Mouse (Mus musculus) MEL (cell line): Measurements from ENCODE around the gene Aurka. TPM values are rescaled to one million over a fixed set of nuclear protein-coding genes. Genes with fewer than 3 reads are reported as not detected.

Experiments
- DNase-seq: peaks from one replicate; pipeline ENCODE4 v3.0.0; 2011; ENCODE audit warnings: low read depth, low spot score
- H3K27ac ChIP-seq: 2 replicates; pipeline ENCODE4 v1.5.1; 2012; ENCODE audit warnings: low read depth, mild to moderate bottlenecking, control low read depth, low read length, moderate library complexity; ENCODE audit not compliant: control insufficient read depth
- H3K27me3 ChIP-seq, 2 experiments: fragments of 150-350 bp in 1 of 2; sonication (generic) in 1 of 2; 2 replicates each; pipeline ENCODE4 v1.6.1; 2012; ENCODE audit warnings: low read length in 2 of 2, mild to moderate bottlenecking in 2 of 2, improper control_type of control experiment in 1 of 2, moderate library complexity in 1 of 2; ENCODE audit not compliant: insufficient read depth in 2 of 2, control insufficient read depth in 1 of 2
- H3K36me3 ChIP-seq, 2 experiments: 2 replicates each; pipeline ENCODE4 v1.6.1; 2012 to 2014; ENCODE audit warnings: low read length in 2 of 2, improper control_type of control experiment in 1 of 2, inconsistent platforms in 1 of 2, mild to moderate bottlenecking in 1 of 2; ENCODE audit not compliant: insufficient read depth in 2 of 2, control insufficient read depth in 1 of 2
- H3K4me1 ChIP-seq, 2 experiments: fragments of 150-350 bp in 1 of 2; sonication (generic) in 1 of 2; 2 replicates each; pipeline ENCODE4 v1.6.1; 2012; ENCODE audit warnings: low read length in 2 of 2, improper control_type of control experiment in 1 of 2, mild to moderate bottlenecking in 1 of 2; ENCODE audit not compliant: insufficient read depth in 2 of 2, control insufficient read depth in 1 of 2
- H3K4me3 ChIP-seq, 2 experiments: fragments of 150-350 bp in 1 of 2; sonication (generic) in 1 of 2; 2 replicates each; pipeline ENCODE4 v1.5.1; 2012; ENCODE audit warnings: low read depth in 2 of 2, low read length in 2 of 2, mild to moderate bottlenecking in 2 of 2, moderate library complexity in 2 of 2, control low read depth in 1 of 2, improper control_type of control experiment in 1 of 2; ENCODE audit not compliant: control insufficient read depth in 1 of 2, insufficient read depth in 1 of 2
- H3K79me2 ChIP-seq: 2 replicates; pipeline ENCODE4 v1.6.1; 2012; ENCODE audit warnings: mild to moderate bottlenecking, low read length, moderate library complexity; ENCODE audit not compliant: control insufficient read depth, poor library complexity, insufficient read depth
- H3K9ac ChIP-seq: 2 replicates; pipeline ENCODE4 v1.6.1; 2012; ENCODE audit warnings: low read depth, mild to moderate bottlenecking, control low read depth, low read length, moderate library complexity; ENCODE audit not compliant: control insufficient read depth, poor library complexity, severe bottlenecking
- H3K9me3 ChIP-seq: fragments of 150-350 bp; sonication (generic); replicated peaks from 2 replicates; pipeline ENCODE4 v1.6.1; 2012; ENCODE audit warnings: mild to moderate bottlenecking, low read length, improper control_type of control experiment, moderate library complexity; ENCODE audit not compliant: insufficient read depth
- CHD1 ChIP-seq: IDR thresholded peaks from 2 replicates; pipeline ENCODE4 v1.6.1; 2012; ENCODE audit warnings: low read depth, mild to moderate bottlenecking, inconsistent platforms, low read length, improper control_type of control experiment
- E2F4 ChIP-seq: IDR thresholded peaks from 2 replicates; pipeline ENCODE4 v1.6.1; 2011; ENCODE audit warnings: low read depth, low read length, improper control_type of control experiment, borderline replicate concordance
- GABPA ChIP-seq: IDR thresholded peaks from 2 replicates; pipeline ENCODE4 v1.6.1; 2012; ENCODE audit warnings: low read depth, mild to moderate bottlenecking, inconsistent platforms, low read length, improper control_type of control experiment, moderate library complexity
- GATA1 ChIP-seq: IDR thresholded peaks from 2 replicates; pipeline ENCODE4 v1.6.1; 2011; ENCODE audit warnings: low read depth, low read length, improper control_type of control experiment
- HCFC1 ChIP-seq: IDR thresholded peaks from 2 replicates; pipeline ENCODE4 v1.6.1; 2012; ENCODE audit warnings: low read depth, mild to moderate bottlenecking, inconsistent platforms, low read length, improper control_type of control experiment, moderate library complexity
- JUND ChIP-seq: IDR thresholded peaks from 2 replicates; pipeline ENCODE4 v1.6.1; 2011; ENCODE audit warnings: low read depth, mild to moderate bottlenecking, improper control_type of control experiment, low read length
- MEF2A ChIP-seq: IDR thresholded peaks from 2 replicates; pipeline ENCODE4 v1.6.1; 2014; ENCODE audit warnings: low read depth, mild to moderate bottlenecking, inconsistent platforms, low read length, improper control_type of control experiment; ENCODE audit not compliant: poor library complexity, insufficient replicate concordance, severe bottlenecking; ENCODE audit errors: extremely low read depth
- MXI1 ChIP-seq: IDR thresholded peaks from 2 replicates; pipeline ENCODE4 v1.6.1; 2011; ENCODE audit warnings: mild to moderate bottlenecking, low read depth, low read length, improper control_type of control experiment
- POLR2A ChIP-seq, 2 experiments: IDR thresholded peaks; 2 replicates each; pipeline ENCODE4 v1.6.1; 2011 to 2012; ENCODE audit warnings: low read length in 2 of 2, mild to moderate bottlenecking in 2 of 2, control low read depth in 1 of 2, improper control_type of control experiment in 1 of 2, low read depth in 1 of 2, moderate library complexity in 1 of 2; ENCODE audit not compliant: control insufficient read depth in 1 of 2, insufficient read depth in 1 of 2, poor library complexity in 1 of 2
- POLR2AphosphoS2 ChIP-seq: IDR thresholded peaks from 2 replicates; pipeline ENCODE4 v1.6.1; 2011; ENCODE audit warnings: low read length, improper control_type of control experiment
- RCOR1 ChIP-seq: IDR thresholded peaks from 2 replicates; pipeline ENCODE4 v1.6.1; 2012; ENCODE audit warnings: low read depth, mild to moderate bottlenecking, inconsistent platforms, low read length, improper control_type of control experiment
- SIN3A ChIP-seq: IDR thresholded peaks from 2 replicates; pipeline ENCODE4 v1.6.1; 2012; ENCODE audit warnings: low read length, improper control_type of control experiment, inconsistent platforms
- TBP ChIP-seq: IDR thresholded peaks from 2 replicates; pipeline ENCODE4 v1.8.0; 2011; ENCODE audit warnings: low read depth, low read length, improper control_type of control experiment
- ZC3H11A ChIP-seq: IDR thresholded peaks from 2 replicates; pipeline ENCODE4 v1.6.1; 2012; ENCODE audit warnings: low read depth, mild to moderate bottlenecking, inconsistent platforms, low read length, improper control_type of control experiment
- ZKSCAN1 ChIP-seq: IDR thresholded peaks from 2 replicates; pipeline ENCODE4 v1.6.1; 2012; ENCODE audit warnings: low read depth, mild to moderate bottlenecking, inconsistent platforms, low read length, improper control_type of control experiment, moderate library complexity
- ZMIZ1 ChIP-seq: IDR thresholded peaks from 2 replicates; pipeline ENCODE4 v1.6.1; 2012; ENCODE audit warnings: low read depth, mild to moderate bottlenecking, inconsistent platforms, low read length, improper control_type of control experiment, moderate library complexity
- ZNF384 ChIP-seq: IDR thresholded peaks from 2 replicates; pipeline ENCODE4 v1.6.1; 2012; ENCODE audit warnings: low read depth, mild to moderate bottlenecking, inconsistent platforms, low read length, improper control_type of control experiment
- polyA plus RNA-seq, 2 experiments: library from polyadenylated mRNA; stranded (reverse) in 1 of 2; unstranded in 1 of 2; fragments of >175 nt in 1 of 2; fragments of >200 nt in 1 of 2; gene quantifications; 2 replicates each; pipeline versions ENCODE4 v1.2.1 to v1.2.4; 2012; ENCODE audit warnings: low replicate concordance in 2 of 2, low read depth in 1 of 2; ENCODE audit not compliant: insufficient read length in 2 of 2, insufficient read depth in 1 of 2, missing spikeins in 1 of 2
- total RNA-seq: library from RNA; depleted of rRNA; stranded (reverse); fragments of 300-350 nt; gene quantifications from 2 replicates; pipeline ENCODE4 v1.2.3, GENCODE M21; 2012

Gene Aurka
- total and polyA plus RNA-seq, 3 experiments = 110 to 236 (median 150) TPM

GRCm38 (mm10) chr2:172353218-172353617 lies 17.1 kb downstream of the Aurka start:
- Histone ChIP-seq H3K4me3 (no peak overlapping the region), H3K4me1 (peaks cover 0 to 11% of the 10 kb centered on the region in 2 experiments; a peak in 3 of 4 replicates), H3K9me3 (no peaks in the 10 kb centered on the region)
- TF ChIP-seq E2F4 = no peak
- TF ChIP-seq HCFC1 = no peak
- no peak for TF ChIP-seq GATA1
- TF ChIP-seq POLR2A (IDR thresholded peaks at IDR 0.05; ENCODE audit: control insufficient read depth in 1 of 2, insufficient read depth in 1 of 2, low read depth in 1 of 2, low read length in 2 of 2, poor library complexity in 1 of 2) = no peak
- TF ChIP-seq GABPA = no peak
- no peak for TF ChIP-seq ZNF384
- no peak for TF ChIP-seq MXI1
- TF ChIP-seq ZC3H11A = no peak
- TF ChIP-seq, all 39 proteins: peak for 0
- H3K36me3 ChIP-seq = peaks cover 8 to 9% of the 10 kb centered on the region in 2 experiments
- no peaks in the 10 kb centered on the region for H3K79me2 ChIP-seq
- DNase-seq = no peak
- no peaks in the 10 kb centered on the region for H3K27me3 ChIP-seq
- no peak overlapping the region for H3K9ac ChIP-seq
- no peak overlapping the region for H3K27ac ChIP-seq

- no peak for DNase-seq
- TF ChIP-seq POLR2AphosphoS2 = no peak
- TF ChIP-seq ZKSCAN1 = no peak
- TF ChIP-seq E2F4 = no peak
- no peak for TF ChIP-seq SIN3A
- no peak for TF ChIP-seq CHD1
- no peak for TF ChIP-seq TBP
- TF ChIP-seq ZMIZ1 = no peak
- no peak for TF ChIP-seq MEF2A
- TF ChIP-seq GABPA = no peak
- no peak for TF ChIP-seq JUND
- TF ChIP-seq, all 39 proteins: peak for 0
- Histone ChIP-seq H3K4me1 (peaks cover 9 to 31% of the 10 kb centered on the region in 2 experiments), H3K4me3 (no peak overlapping the region), H3K27ac (no peak overlapping the region), H3K27me3 (no peaks in the 10 kb centered on the region), H3K36me3 (peaks cover 0 to 21% of the 10 kb centered on the region in 2 experiments; a peak in 2 of 4 replicates), H3K9ac (no peak overlapping the region), H3K79me2 (no peaks in the 10 kb centered on the region), H3K9me3 (no peaks in the 10 kb centered on the region)
Observed at GRCm38 (mm10) chr2:172350773-172351172, 19.6 kb downstream of the Aurka start.

- H3K9ac ChIP-seq = no peak overlapping the region
- H3K4me3 ChIP-seq = no peak overlapping the region
- DNase-seq = no peak
- no peak overlapping the region for H3K27ac ChIP-seq
- H3K27me3 ChIP-seq = no peaks in the 10 kb centered on the region
- H3K36me3 ChIP-seq = peaks cover 0 to 21% of the 10 kb centered on the region in 2 experiments; a peak in 2 of 4 replicates
- H3K9me3 ChIP-seq = no peaks in the 10 kb centered on the region
- TF ChIP-seq MXI1 (no peak), POLR2AphosphoS2 (no peak), MEF2A (no peak), RCOR1 (no peak)
- H3K79me2 ChIP-seq = no peaks in the 10 kb centered on the region; the same call in 1 of the 2 replicates
- H3K4me1 ChIP-seq = peaks cover 9 to 31% of the 10 kb centered on the region in 2 experiments
Observed at GRCm38 (mm10) chr2:172349776-172350175, 20.6 kb downstream of the Aurka start.
